Mouse (Mus musculus): Measurements from ENCODE around the gene C130074G19Rik.
A peak's percentile ranks its signal among the peaks of the same experiment; 100 is the strongest.

Gene C130074G19Rik

DNA sequence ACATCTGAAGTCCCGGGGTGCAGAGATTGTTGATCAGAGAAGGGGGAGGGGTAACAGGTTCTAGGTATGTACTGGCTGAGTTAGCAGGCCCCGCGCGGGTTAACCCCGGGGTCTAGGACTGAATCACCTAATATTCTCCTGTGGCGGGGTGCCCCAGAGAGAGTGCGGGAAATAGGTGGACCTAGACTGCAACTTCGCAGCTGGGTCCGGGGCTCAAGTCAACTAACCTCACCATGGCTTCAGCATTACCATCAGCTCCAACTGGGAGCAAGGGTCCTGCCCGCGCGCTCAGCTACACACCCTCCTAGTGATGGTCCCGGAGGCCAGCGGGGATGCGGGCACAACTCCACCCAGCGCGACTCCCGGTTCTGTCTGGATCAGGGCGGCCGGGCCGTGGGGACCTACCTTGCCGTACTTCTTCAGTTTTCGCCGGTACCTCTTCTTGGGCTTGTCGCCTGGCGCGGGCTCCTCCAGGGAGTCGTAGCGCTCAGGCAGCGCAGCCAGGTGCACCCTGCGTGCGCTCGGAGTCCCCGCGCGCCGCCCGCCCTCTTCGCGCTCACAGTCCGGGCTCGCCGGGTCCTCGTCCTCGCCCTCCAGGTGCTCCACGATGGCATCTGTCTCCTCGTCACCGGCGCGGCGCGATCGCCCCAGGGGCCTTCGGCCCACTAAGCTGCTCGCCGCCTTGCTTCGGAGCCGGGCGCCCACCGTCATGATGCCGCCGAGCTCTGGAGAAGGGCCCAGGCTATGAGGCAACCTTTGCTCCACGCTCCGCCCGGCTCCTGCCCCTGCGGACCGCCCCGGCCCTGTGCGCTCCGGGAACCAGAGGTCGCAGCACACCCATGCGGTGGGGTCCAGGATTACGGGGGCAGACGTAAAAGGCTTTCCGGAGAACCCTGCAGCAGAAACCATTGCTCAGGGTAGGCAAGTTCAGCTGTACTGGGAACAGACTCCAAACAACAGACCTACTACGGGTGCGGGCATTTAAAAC is at the start of gene C130074G19Rik:
Gene C130074G19Rik (minus strand): TSS at position 938 of the 988 bp plus-strand sequence.
- peak; percentile 73 to 75 for DNase-seq (ENCODE audit: low spot score in 2 of 2)

- no peak for DNase-seq (ENCODE audit: low spot score in 2 of 2)
These were observed 48.1 kb upstream of the C130074G19Rik start for GRCm38 (mm10) chr1:184931097-184931496.

- no peak for DNase-seq (ENCODE audit: low spot score in 2 of 2)
These were observed 45.4 kb upstream of the C130074G19Rik start for GRCm38 (mm10) chr1:184928382-184928781.

DNA sequence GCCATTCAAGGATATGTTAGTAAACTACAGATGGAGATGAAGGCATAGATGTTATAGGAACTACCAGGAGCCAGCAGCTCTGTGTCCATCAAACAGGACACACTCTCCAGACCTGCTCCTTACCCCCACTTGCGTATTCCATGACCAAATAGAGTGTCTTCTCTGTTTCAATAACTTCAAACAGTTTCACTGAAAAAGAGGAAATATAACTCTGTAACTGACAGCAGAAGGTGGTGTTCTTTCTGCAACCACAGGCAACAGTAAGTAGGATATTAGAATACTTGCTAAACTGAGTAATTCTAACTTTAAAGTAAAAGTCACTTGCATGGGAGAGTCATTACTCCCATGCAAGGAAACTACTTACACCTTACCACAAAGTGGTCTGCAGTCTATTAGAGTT is 44.9 kb upstream of the C130074G19Rik start:
- DNase-seq (ENCODE audit: low spot score in 2 of 2) = no peak

- no peak for DNase-seq (ENCODE audit: low spot score in 2 of 2)
These were observed 39.8 kb upstream of the C130074G19Rik start for GRCm38 (mm10) chr1:184922824-184923223.

DNA sequence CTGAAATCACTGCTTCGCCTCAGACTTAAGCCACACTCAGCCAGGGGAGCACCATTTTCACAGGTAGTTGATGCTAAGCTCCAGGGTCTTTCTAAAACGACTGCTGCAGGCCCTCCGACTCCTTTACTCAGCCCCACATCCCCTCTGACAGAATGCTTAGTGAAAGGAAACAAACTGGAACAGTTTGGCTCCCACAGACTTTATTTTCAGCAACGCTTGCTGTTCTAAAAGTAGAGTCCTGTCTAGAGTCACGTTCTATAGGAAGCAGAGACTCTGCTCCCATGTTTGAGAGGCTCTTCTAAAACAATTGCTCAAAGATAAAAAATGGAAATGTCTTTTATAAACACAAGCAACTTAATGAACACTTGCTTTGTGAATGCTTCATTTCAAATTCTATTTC is 37.0 kb upstream of the C130074G19Rik start:
- no peak for DNase-seq (ENCODE audit: low spot score in 2 of 2)

DNA sequence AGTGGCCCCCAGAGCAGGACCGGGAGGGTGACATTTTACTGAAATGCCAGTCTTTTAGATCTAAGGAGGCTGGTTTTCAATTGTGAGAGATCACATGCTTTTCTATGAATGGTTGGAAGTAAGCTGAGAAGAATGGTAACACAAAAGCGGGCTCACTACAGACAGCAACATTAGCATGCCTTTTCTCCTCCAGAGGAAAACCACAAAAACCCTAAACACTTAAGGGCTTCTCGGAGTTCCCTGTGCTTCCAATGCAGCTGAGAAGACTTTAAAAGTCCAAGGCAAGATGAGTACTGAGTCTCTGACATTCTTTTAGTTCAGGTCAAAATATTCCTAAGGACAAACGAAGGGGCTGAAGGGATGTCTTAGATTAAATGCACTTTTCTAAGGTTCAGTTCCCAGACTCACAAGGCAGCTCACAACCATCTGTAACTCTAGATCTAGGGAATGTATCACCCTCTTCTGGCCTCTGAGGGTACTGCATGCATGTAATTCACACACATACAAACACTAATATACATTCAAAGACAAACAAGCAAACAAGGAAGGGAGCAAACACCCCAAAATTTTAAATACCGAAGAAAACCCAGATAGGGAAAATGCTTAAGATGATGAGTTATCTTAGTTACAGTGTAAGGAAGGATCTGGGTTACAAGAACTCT is 35.3 kb upstream of the C130074G19Rik start:
- DNase-seq (ENCODE audit: low spot score in 2 of 2) = no peak

- DNase-seq (ENCODE audit: low spot score in 2 of 2) = no peak
These were observed 29.3 kb upstream of the C130074G19Rik start for GRCm38 (mm10) chr1:184912336-184912735.

DNA sequence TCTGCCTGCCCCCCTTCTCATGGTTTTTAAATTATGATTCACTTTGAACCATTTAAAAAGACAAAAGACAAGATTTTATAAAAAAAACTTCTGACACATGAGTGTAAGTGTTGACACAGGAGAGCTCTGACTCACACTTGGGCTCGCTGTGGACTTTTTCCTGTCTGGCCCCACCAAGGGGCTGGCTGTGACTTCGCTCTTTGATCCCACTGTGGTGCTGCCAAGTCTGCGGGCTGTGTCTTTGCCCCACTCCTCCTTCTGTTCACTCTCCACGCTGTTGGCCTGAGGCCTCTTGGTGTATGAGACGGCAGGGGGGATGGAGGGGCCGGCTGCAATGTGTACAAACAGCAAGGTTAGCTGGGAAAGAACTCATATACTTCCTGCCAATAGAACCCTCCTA is 28.8 kb upstream of the C130074G19Rik start:
- no peak for DNase-seq (ENCODE audit: low spot score in 2 of 2)

DNA sequence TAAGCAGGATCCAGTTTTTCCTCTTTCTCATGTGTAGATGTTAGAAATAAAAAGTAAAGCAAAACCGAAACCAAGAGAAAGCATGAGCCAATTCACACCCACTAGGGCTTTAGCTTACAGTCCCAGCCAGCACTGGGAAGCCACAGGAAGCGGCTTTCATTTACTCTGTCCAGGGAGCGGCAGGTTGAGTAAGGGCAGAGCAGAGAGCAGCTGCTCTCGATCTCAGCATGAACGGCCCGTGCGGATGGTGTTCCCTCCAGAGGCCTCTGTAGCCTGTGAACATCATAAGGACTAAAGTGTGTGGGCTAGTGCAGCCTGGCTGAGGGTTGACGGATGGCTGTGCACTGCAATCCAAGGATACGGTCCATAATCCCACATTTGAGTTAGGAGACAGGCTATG is 25.5 kb upstream of the C130074G19Rik start:
- peak; percentile 32 to 37 for DNase-seq (ENCODE audit: low spot score in 2 of 2)

- no peak for DNase-seq (ENCODE audit: low spot score in 2 of 2)
These were observed 23.1 kb upstream of the C130074G19Rik start for GRCm38 (mm10) chr1:184905904-184906745.

GRCm38 (mm10) chr1:184905371-184905770 is 22.4 kb upstream of the C130074G19Rik start:
- no peak for DNase-seq (ENCODE audit: low spot score in 2 of 2)

- no peak for DNase-seq (ENCODE audit: low spot score in 2 of 2)
These were observed 20.7 kb upstream of the C130074G19Rik start for GRCm38 (mm10) chr1:184903697-184904096.

- DNase-seq (ENCODE audit: low spot score in 2 of 2) = no peak
These were observed 19.9 kb upstream of the C130074G19Rik start for GRCm38 (mm10) chr1:184902886-184903285.

GRCm38 (mm10) chr1:184897350-184897749 is 14.3 kb upstream of the C130074G19Rik start:
- DNase-seq (ENCODE audit: low spot score in 2 of 2) = no peak

DNA sequence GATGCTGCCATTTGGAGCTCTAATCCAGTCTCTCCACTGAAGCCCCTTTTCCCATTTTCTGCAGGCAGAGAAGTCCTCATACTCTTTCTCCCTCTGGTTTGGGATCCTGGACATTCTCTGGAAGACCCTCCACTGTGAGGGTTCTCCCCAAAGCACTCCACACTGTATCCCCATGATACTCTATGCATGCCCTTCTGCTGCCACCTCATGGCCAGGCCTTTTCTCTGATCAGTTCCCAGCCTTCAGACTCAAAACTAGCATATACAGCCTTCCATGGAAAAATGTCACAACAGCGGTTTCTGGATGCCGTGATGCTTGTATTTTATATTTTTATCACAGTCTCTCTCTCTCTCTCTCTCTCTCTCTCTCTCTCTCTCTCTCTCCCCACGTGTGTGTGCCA is 9.0 kb upstream of the C130074G19Rik start:
- DNase-seq (ENCODE audit: low spot score in 2 of 2) = no peak

GRCm38 (mm10) chr1:184889454-184889853 is 6.4 kb upstream of the C130074G19Rik start:
- DNase-seq (ENCODE audit: low spot score in 2 of 2) = peak; percentile 46 to 51

DNA sequence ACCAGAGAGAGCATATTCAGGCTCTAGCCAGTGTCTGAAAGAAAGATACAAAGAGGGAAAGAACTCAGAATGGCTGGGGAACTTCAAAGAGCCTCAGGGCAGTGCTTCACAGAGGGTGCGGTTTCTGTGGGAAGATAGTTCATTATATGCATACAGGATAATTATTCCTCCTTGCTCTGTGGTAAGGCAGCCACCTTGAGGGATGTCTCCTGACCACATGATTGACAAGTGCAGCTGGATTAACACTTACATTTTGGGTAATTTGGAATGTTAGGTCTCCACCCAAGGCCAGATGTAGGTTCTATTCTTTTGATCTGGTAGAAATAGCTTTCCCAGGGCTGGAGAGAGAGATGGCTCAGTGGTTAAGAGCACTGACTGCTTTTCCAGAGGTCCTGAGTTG is 3.1 kb upstream of the C130074G19Rik start:
- DNase-seq (ENCODE audit: low spot score in 2 of 2) = no peak

DNA sequence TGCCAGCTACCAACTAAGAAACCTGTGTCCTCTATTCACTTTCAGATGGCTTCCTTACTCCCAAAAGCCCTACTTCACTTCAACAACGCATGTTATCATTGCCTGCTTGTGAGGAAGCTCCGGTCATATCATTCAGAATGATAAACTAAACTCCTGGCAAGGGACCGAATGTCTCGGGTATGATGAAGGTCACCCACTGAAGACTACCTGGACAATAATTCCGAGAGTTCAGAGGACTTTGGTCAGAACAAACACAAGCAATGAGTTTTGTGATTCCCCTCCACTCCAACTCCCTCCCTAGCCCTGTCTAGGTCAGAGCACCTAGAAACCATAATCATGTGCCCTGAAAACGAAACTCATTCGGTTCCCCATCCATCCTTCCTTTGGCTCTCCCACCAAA is 1.2 kb downstream of the C130074G19Rik start:
- no peak for DNase-seq (ENCODE audit: low spot score in 2 of 2)

- no peak for DNase-seq (ENCODE audit: low spot score in 2 of 2)
These were observed 1.8 kb downstream of the C130074G19Rik start for GRCm38 (mm10) chr1:184881211-184881610.

DNA sequence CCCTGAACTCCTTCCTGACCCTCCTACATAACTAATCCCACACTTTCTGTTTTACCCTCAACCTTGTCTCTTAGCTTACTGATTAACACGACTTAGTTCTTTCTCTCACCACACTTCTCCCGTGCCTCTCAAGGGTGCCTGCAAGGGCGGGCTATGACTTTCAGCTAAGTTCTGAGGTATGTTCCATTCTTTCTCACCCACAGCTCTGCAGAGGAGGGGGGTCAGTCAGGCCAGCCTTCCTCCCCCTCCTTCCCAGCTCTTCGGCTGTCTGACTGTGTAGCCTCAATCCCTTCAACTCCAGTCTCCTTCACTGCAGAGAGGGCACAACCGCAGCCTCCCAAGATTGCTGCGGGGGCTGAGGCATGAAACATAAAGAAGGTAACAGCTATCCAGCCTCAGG is 4.2 kb downstream of the C130074G19Rik start:
- no peak for DNase-seq (ENCODE audit: low spot score in 2 of 2)

DNA sequence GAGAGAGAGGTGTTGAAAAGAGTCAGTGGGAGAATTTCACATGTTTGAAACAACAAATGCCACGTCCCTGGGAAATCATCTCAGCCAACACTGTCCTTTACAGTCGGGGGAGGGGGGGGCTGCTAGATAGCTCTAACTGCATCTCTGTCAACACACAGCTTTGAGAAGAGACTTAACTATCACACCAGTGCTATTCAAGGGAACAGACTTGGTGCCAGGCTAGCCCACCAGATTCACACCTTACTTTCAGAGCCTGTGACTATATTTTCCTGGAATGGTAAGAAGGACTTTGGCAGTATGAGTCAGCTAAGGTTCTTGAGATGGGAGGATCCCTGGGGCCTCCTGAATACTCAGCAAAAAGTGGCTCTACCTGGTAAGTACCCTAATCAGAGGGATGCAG is 5.7 kb downstream of the C130074G19Rik start:
- no peak for DNase-seq (ENCODE audit: low spot score in 2 of 2)

Measured in heart, adult 9 months (tissue).